Mouse (Mus musculus): Measurements from ENCODE around the gene Sec14l1. TPM values are rescaled to one million over a fixed set of nuclear protein-coding genes. Genes with fewer than 3 reads are reported as not detected.
A peak's percentile ranks its signal among the peaks of the same experiment; 100 is the strongest.

Gene Sec14l1
- total RNA-seq, 2 experiments from 2014 or later = 79.2 to 91.1 TPM

- intact Hi-C loops (cut with DNase I) = no loop called here
These were observed 8.2 kb upstream of the Sec14l1 start for GRCm38 (mm10) chr11:117106633-117107334.

GRCm38 (mm10) chr11:117107837-117108236 is 7.1 kb upstream of the Sec14l1 start:
- intact Hi-C loops (cut with DNase I) = no loop called here
- DNase-seq = no peak

More at GRCm38 (mm10) chr11:117106633-117107334, 8.2 kb upstream of the Sec14l1 start:
- DNase-seq = no peak

- DNase-seq = peak; percentile 87 to 89
- intact Hi-C loops (cut with DNase I) = no loop called here
These were observed 6.4 kb upstream of the Sec14l1 start for GRCm38 (mm10) chr11:117108595-117108994.

- no peak for DNase-seq
- intact Hi-C loops (cut with DNase I) = no loop called here
These were observed 5.6 kb upstream of the Sec14l1 start for GRCm38 (mm10) chr11:117109179-117109954.

GRCm38 (mm10) chr11:117111967-117112648 is 2.9 kb upstream of the Sec14l1 start:
- no peak for DNase-seq
- intact Hi-C loops (cut with DNase I) = no loop called here

- intact Hi-C loops (cut with DNase I) = no loop called here
- no peak for DNase-seq
These were observed 2.3 kb upstream of the Sec14l1 start for GRCm38 (mm10) chr11:117112649-117113051.

- no peak for DNase-seq
- intact Hi-C loops (cut with DNase I) = no loop called here
These were observed 1.6 kb upstream of the Sec14l1 start for GRCm38 (mm10) chr11:117113377-117113776.

- intact Hi-C loops (cut with DNase I) = loop anchor here (2.0 kb wide), 1 partner anchor 19 kb away; no protein-coding TSS in a partner anchor
- DNase-seq = no peak
These were observed 757 bp upstream of the Sec14l1 start for GRCm38 (mm10) chr11:117114231-117114591.

GRCm38 (mm10) chr11:117115346-117116219 is 615 bp downstream of the Sec14l1 start:
- DNase-seq = peak in 1 of 2 experiments; percentile 81
- intact Hi-C loops (cut with DNase I) = loop anchor here (2.0 kb wide), 1 partner anchor 21 kb away; no protein-coding TSS in a partner anchor

GRCm38 (mm10) chr11:117116350-117117303 is 1.7 kb downstream of the Sec14l1 start:
- no peak for DNase-seq
- intact Hi-C loops (cut with DNase I) = loop anchor here (1.0 kb wide), 1 partner anchor 35 kb away; no protein-coding TSS in a partner anchor

- intact Hi-C loops (cut with DNase I) = loop anchor here (1.0 kb wide), 1 partner anchor 36 kb away; no protein-coding TSS in a partner anchor
These were observed 2.4 kb downstream of the Sec14l1 start for GRCm38 (mm10) chr11:117117321-117117720.

GRCm38 (mm10) chr11:117117791-117118190 is 2.8 kb downstream of the Sec14l1 start:
- DNase-seq = no peak
- intact Hi-C loops (cut with DNase I) = loop anchor here (1.0 kb wide), 1 partner anchor 36 kb away; no protein-coding TSS in a partner anchor

More at GRCm38 (mm10) chr11:117117321-117117720, 2.4 kb downstream of the Sec14l1 start:
- peak in 1 of 2 experiments; percentile 43 for DNase-seq

GRCm38 (mm10) chr11:117118248-117118647 is 3.3 kb downstream of the Sec14l1 start:
- no peak for DNase-seq
- intact Hi-C loops (cut with DNase I) = no loop called here

- intact Hi-C loops (cut with DNase I) = no loop called here
- DNase-seq = peak in 1 of 2 experiments; percentile 34
These were observed 3.9 kb downstream of the Sec14l1 start for GRCm38 (mm10) chr11:117118721-117119321.

GRCm38 (mm10) chr11:117119723-117120122 is 4.8 kb downstream of the Sec14l1 start:
- DNase-seq = no peak
- intact Hi-C loops (cut with DNase I) = no loop called here

GRCm38 (mm10) chr11:117120285-117121163 is 5.6 kb downstream of the Sec14l1 start:
- intact Hi-C loops (cut with DNase I) = no loop called here
- no peak for DNase-seq

- DNase-seq = peak in 1 of 2 experiments; percentile 71
- intact Hi-C loops (cut with DNase I) = no loop called here
These were observed 6.2 kb downstream of the Sec14l1 start for GRCm38 (mm10) chr11:117121164-117121535.
